Mouse (Mus musculus) limb, embryonic 10.5 days (tissue): ENCODE measurements at regions not wholly inside any gene's neighbourhood (a gene's known extent, or its start where the extent isn't known, plus 50 kb on each side); places are given as distances from the start of the nearest gene placed in this dataset.

Experiments
- DNase-seq: peaks from one replicate; pipeline ENCODE4 v3.0.0-alpha.2; 2017; ENCODE audit warnings: low spot score
- H3K27ac ChIP-seq: fragments of 300-500 bp; sonication (generic); 2 replicates; pipeline ENCODE4 v1.5.1; 2016; ENCODE audit warnings: mild to moderate bottlenecking
- H3K27me3 ChIP-seq: fragments of 300-500 bp; sonication (generic); 2 replicates; pipeline ENCODE4 v1.6.1; 2016; ENCODE audit warnings: low read depth, mild to moderate bottlenecking; ENCODE audit not compliant: poor library complexity, severe bottlenecking
- H3K36me3 ChIP-seq: fragments of 300-500 bp; sonication (generic); 2 replicates; pipeline ENCODE4 v1.6.1; 2016; ENCODE audit warnings: mild to moderate bottlenecking, moderate library complexity
- H3K4me1 ChIP-seq: fragments of 300-500 bp; sonication (generic); 2 replicates; pipeline ENCODE4 v1.6.1; 2016
- H3K4me3 ChIP-seq: fragments of 300-500 bp; sonication (generic); 2 replicates; pipeline ENCODE4 v1.5.1; 2016; ENCODE audit warnings: mild to moderate bottlenecking, moderate library complexity
- H3K9me3 ChIP-seq: fragments of 300-500 bp; sonication (generic); replicated peaks from 2 replicates; pipeline ENCODE4 v1.6.1; 2016; ENCODE audit warnings: mild to moderate bottlenecking
- WGBS: fragments of 180-500 bp; shearing (Covaris S2); methylation state at CpG from one replicate; pipeline ENCODE4 v1.1.7; 2016; 5-methylcytosine and 5-hydroxymethylcytosine counted together

- no peak for DNase-seq
- Histone ChIP-seq H3K36me3 (no peaks in the 10 kb centered on the region), H3K27ac (no peak overlapping the region), H3K27me3 (no peaks in the 10 kb centered on the region), H3K4me1 (no peaks in the 10 kb centered on the region), H3K9me3 (no peaks in the 10 kb centered on the region), H3K4me3 (no peak overlapping the region)
- WGBS, result 84% methylated on average over 7 of the region's 7 CpGs
Measured at GRCm38 (mm10) chr9:97188616-97189330, 77.8 kb upstream of the Slc25a36 start.

DNA sequence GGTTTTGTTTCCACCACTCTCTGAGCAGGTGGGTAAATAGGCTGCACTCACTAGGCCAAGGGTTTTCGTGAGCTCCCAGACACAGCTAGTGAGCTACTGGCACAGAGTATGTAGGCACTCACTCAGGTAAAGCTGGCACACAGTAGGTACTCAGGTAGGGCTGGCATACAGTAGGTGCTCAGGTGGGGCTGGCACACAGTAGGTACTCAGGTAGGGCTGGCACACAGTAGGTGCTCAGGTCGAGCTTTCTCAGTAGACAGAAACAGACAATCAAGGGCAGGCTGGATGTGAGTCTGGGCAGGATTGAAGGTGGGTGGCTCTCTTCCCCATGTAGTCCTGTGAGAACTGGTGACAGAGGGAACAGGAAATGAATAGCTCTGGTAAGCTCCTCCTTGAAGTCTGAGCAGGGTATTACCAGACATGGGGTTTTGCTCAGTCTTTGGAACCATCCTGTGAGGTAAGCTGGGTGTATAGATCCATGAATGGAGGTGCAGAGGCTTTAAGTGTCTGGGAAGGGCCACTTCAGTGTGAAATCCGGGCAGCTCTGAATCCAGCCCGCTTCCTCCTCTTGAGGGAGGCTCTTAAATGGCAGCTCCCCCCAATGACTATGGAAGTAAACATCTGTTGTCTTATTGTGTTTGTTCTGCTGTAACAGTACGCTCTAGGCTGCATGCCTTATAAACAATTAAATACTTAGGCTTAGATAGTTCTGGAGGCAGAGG lies 62.4 kb upstream of the Slc25a36 start:
- WGBS, result 82% methylated on average over 5 of the region's 5 CpGs
- Histone ChIP-seq H3K4me3 (no peak overlapping the region), H3K9me3 (no peaks in the 10 kb centered on the region), H3K27ac (no peak overlapping the region), H3K27me3 (no peaks in the 10 kb centered on the region), H3K36me3 (no peaks in the 10 kb centered on the region), H3K4me1 (no peaks in the 10 kb centered on the region)
- no peak for DNase-seq

GRCm38 (mm10) chr9:97172075-97172474 lies 61.1 kb upstream of the Slc25a36 start:
- no peaks in the 10 kb centered on the region for H3K27me3 ChIP-seq
- no peaks in the 10 kb centered on the region for H3K4me1 ChIP-seq
- DNase-seq, result no peak
- no peaks in the 10 kb centered on the region for H3K9me3 ChIP-seq
- H3K36me3 ChIP-seq, result no peaks in the 10 kb centered on the region
- no peak overlapping the region for H3K4me3 ChIP-seq
- no peak overlapping the region for H3K27ac ChIP-seq
- WGBS, result 14% methylated on average over 3 of the region's 3 CpGs

- 96% methylated on average over 4 of the region's 4 CpGs for WGBS
- Histone ChIP-seq H3K4me3 (no peak overlapping the region), H3K4me1 (no peaks in the 10 kb centered on the region), H3K27ac (no peak overlapping the region), H3K27me3 (no peaks in the 10 kb centered on the region), H3K36me3 (no peaks in the 10 kb centered on the region), H3K9me3 (no peaks in the 10 kb centered on the region)
- no peak for DNase-seq
Measured at GRCm38 (mm10) chr9:97171484-97171883, 60.5 kb upstream of the Slc25a36 start.

GRCm38 (mm10) chr9:97170836-97171235 lies 59.9 kb upstream of the Slc25a36 start:
- Histone ChIP-seq H3K27ac (no peak overlapping the region), H3K9me3 (no peaks in the 10 kb centered on the region), H3K4me3 (no peak overlapping the region), H3K27me3 (no peaks in the 10 kb centered on the region), H3K36me3 (no peaks in the 10 kb centered on the region), H3K4me1 (no peaks in the 10 kb centered on the region)
- no peak for DNase-seq
- WGBS, result 79% methylated on average over 1 of the region's 1 CpGs

- Histone ChIP-seq H3K27ac (no peak overlapping the region), H3K4me1 (no peaks in the 10 kb centered on the region), H3K36me3 (no peaks in the 10 kb centered on the region), H3K27me3 (no peaks in the 10 kb centered on the region), H3K4me3 (no peak overlapping the region), H3K9me3 (no peaks in the 10 kb centered on the region)
- DNase-seq, result no peak
- WGBS, result 47% methylated on average over 2 of the region's 2 CpGs
Measured at GRCm38 (mm10) chr9:97162465-97162864, 51.5 kb upstream of the Slc25a36 start.
